9 mouse cellular contexts compared by ENCODE assay signal in the genomic region with DNA sequence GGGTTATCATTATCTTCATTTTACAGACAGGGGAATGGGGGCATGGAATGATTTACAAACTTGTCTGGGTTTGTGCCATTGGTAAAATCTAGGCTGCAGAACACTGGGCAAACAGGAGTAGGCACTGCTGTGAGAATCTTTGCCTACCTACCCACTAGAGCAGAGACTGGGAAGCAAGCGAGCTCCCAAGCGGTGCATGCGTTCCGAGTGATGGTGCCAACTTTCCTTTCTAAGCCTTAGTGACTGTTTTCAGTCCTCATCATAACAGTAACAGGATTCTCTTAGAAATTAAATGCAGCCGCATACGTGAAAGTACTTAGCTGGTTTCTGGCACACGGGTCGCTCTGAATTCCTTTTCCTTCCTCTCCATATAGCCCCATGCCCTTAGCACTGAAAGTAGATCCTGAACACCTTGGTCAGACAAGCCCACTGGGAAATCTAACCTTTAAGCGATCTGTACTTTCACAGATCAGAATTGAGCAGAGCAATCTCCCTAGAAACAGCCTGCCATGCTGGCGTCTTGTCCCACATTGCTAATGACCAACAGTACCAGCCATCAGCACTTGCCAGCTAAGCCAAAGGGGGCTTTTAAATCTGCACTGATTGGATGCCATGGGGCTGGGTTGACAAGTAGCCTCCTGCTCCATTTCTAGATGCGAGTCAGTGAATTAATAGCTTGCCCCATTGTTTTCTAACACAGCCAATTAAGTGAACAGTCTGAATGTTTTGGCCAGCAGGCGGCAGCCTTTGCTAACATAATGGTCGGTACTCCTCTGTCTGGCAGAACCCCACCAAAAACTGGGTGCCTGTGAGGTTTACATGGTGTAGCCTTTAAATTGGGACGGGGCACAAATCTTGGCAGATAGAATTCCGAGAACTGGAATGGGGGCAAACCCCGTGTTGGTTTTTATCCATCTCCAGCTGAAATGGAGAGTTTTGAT. TPM values are rescaled to one million over a fixed set of nuclear protein-coding genes. Genes with fewer than 3 reads are reported as not detected.
DNase-seq lines count a peak whose midpoint lies in the region; ATAC-seq and TF ChIP-seq lines count a peak whose summit lies in the region.
"Had no signal": no experiment of that assay in that cellular context is flagged by ENCODE, and none has a peak within 500 bp of the region (broad histone marks: within the 10 kb centered on the region; RNA-seq: fewer than 3 reads in every experiment).

No protein-coding gene starts in this region.

- H3K9me3 ChIP-seq in E14TG2a.4 (ENCODE audit: low read length): no peaks in the 10 kb centered on the region
- no peaks in the 10 kb centered on the region for H3K9me3 ChIP-seq in forebrain, embryonic 16.5 days (ENCODE audit: control insufficient read depth, low read length)
- H3K9me3 ChIP-seq in lung, embryonic 14.5 days (ENCODE audit: low read depth, low read length): no peaks in the 10 kb centered on the region

- intact Hi-C loops in heart, postnatal 25 days (cut with DNase I): loop anchor here (2.0 to 10.0 kb wide), 7 partner anchors 348 to 866 kb away; no protein-coding TSS in a partner anchor

- peak overlapping the region; percentile 62 for H3K9ac ChIP-seq in forebrain, embryonic 16.5 days (replicated peaks; ENCODE audit: low read depth, low read length)
- H3K9ac ChIP-seq in lung, embryonic 14.5 days: no peak overlapping the region

- H3K36me3 ChIP-seq in E14TG2a.4 (ENCODE audit: insufficient read depth, low read length): no peaks in the 10 kb centered on the region
- H3K36me3 ChIP-seq in forebrain, embryonic 16.5 days (ENCODE audit: control insufficient read depth, insufficient read depth): no peaks in the 10 kb centered on the region
- no peaks in the 10 kb centered on the region for H3K36me3 ChIP-seq in lung, embryonic 14.5 days (ENCODE audit: insufficient read depth)

- TF ChIP-seq CTCF in E14TG2a.4 (conservative IDR thresholded peaks at IDR 0.05; ENCODE audit: low read length): peak; percentile 87
- TF ChIP-seq CTCF in lung, embryonic 14.5 days (IDR thresholded peaks at IDR 0.05; ENCODE audit: low read depth): peak; percentile 93
- no peak for TF ChIP-seq CTCF in olfactory bulb, adult 2 months (IDR thresholded peaks at IDR 0.05; ENCODE audit: insufficient read depth, low read depth, low read length)

- ATAC-seq in cerebellum, adult (ENCODE audit: insufficient number of reproducible peaks, low FRiP score, low TSS enrichment): peak; percentile 87
- peak; percentile 95 for ATAC-seq in forebrain, embryonic 16.5 days
- peak; percentile 77 for ATAC-seq in lung, embryonic 14.5 days (ENCODE audit: insufficient read depth)

- no peak overlapping the region for H3K4me3 ChIP-seq in E14TG2a.4 (replicated peaks; ENCODE audit: low read length)
- H3K4me3 ChIP-seq in forebrain, embryonic 16.5 days (replicated peaks; ENCODE audit: low read length): peak overlapping the region; percentile 37
- H3K4me3 ChIP-seq in lung, embryonic 14.5 days (ENCODE audit: low read depth, low read length): no peak overlapping the region
- H3K4me3 ChIP-seq in olfactory bulb, adult 2 months (ENCODE audit: insufficient read depth, low read depth, low read length): peak overlapping the region; percentile 27; the same call in 1 of the 2 replicates
- H3K4me3 ChIP-seq: erythroblast, embryonic 14.5 days had no signal

- H3K27ac ChIP-seq in forebrain, embryonic 16.5 days (ENCODE audit: low read length): peak overlapping the region; percentile 39
- H3K27ac ChIP-seq in lung, embryonic 14.5 days (ENCODE audit: low read depth): no peak overlapping the region
- H3K27ac ChIP-seq in olfactory bulb, adult 2 months (ENCODE audit: insufficient read depth, low read depth, low read length): no peak overlapping the region

- no peak for TF ChIP-seq POLR2A in olfactory bulb, adult 2 months (IDR thresholded peaks at IDR 0.05; ENCODE audit: insufficient read depth, low read depth, low read length)

- peak; percentile 77 for DNase-seq in heart, postnatal 25 days (ENCODE audit: low spot score)
- peak; percentile 95 for DNase-seq in layer of hippocampus, adult 11-12 months (ENCODE audit: low spot score)
- DNase-seq in lung, embryonic 14.5 days: peak; percentile 97
- peak; percentile 55 to 60 for DNase-seq in thymus, adult 18-20 months

- H3K4me2 ChIP-seq in forebrain, embryonic 16.5 days (ENCODE audit: low read length): peak overlapping the region; percentile 61
- peak overlapping the region; percentile 31 for H3K4me2 ChIP-seq in lung, embryonic 14.5 days

- H3K27me3 ChIP-seq in E14TG2a.4 (ENCODE audit: insufficient read depth, low read length): no peaks in the 10 kb centered on the region
- H3K27me3 ChIP-seq in forebrain, embryonic 16.5 days (replicated peaks; ENCODE audit: control insufficient read depth, insufficient read depth, low read length): no peaks in the 10 kb centered on the region
- H3K27me3 ChIP-seq in lung, embryonic 14.5 days (ENCODE audit: insufficient read depth, low read length): peaks cover 3% of the 10 kb centered on the region; the same call in 1 of the 2 replicates

- 27% methylated on average over 16 of the region's 16 CpGs for WGBS in forebrain, embryonic 16.5 days
- WGBS in lung, embryonic 14.5 days: 53% methylated on average over 16 of the region's 16 CpGs
- 20% methylated on average over 16 of the region's 16 CpGs for WGBS in olfactory bulb, adult 2 months

- 0 out of 2 replicates have a peak, but pooled peaks cover 6% of the 10 kb centered on the region for H3K4me1 ChIP-seq in E14TG2a.4 (replicated peaks; ENCODE audit: low read depth, low read length)
- H3K4me1 ChIP-seq in forebrain, embryonic 16.5 days (replicated peaks; ENCODE audit: control insufficient read depth, insufficient read depth, low read length): peaks cover 18% of the 10 kb centered on the region
- H3K4me1 ChIP-seq in lung, embryonic 14.5 days (ENCODE audit: insufficient read depth): no peaks in the 10 kb centered on the region
- H3K4me1 ChIP-seq in olfactory bulb, adult 2 months (ENCODE audit: control insufficient read depth, insufficient read depth, low read length): no peaks in the 10 kb centered on the region

RNA-seq across cellular contexts. Expression of gene Tyw5, which starts 21.7 kb away (rescaled TPM):
- polyA plus RNA-seq in forebrain, embryonic 16.5 days (2015; fragmentation: Nextera tagmentation; extraction: Ambion mirVana): 24.3 and 25.4 TPM in 2 replicates
- 1 to 10 TPM; 5.4 to 5.5 TPM for total RNA-seq in heart, postnatal 25 days (2021)
- polyA plus RNA-seq in lung, embryonic 14.5 days (2014; fragmentation: Nextera tagmentation; extraction: Ambion mirVana): 27.3 and 30.2 TPM in 2 replicates
- polyA plus RNA-seq in olfactory bulb, adult 2 months (2012; ENCODE audit: insufficient read depth, insufficient read length, low replicate concordance, missing spikeins): not detected in 2 replicates

RNA-seq across cellular contexts. Expression of gene Maip1, which starts 22.5 kb away (rescaled TPM):
- 17.7 and 18.8 TPM in 2 replicates for polyA plus RNA-seq in forebrain, embryonic 16.5 days (2015; fragmentation: Nextera tagmentation; extraction: Ambion mirVana)
- 10 to 100 TPM; 10.8 to 10.9 TPM for total RNA-seq in heart, postnatal 25 days (2021)
- 17.5 and 18.3 TPM in 2 replicates for polyA plus RNA-seq in lung, embryonic 14.5 days (2014; fragmentation: Nextera tagmentation; extraction: Ambion mirVana)
- polyA plus RNA-seq in olfactory bulb, adult 2 months (2012; ENCODE audit: insufficient read depth, insufficient read length, low replicate concordance, missing spikeins): not detected in 2 replicates

RNA-seq across cellular contexts. Expression of gene 1700066M21Rik, which starts 51.2 kb away (rescaled TPM):
- polyA plus RNA-seq in forebrain, embryonic 16.5 days (2015; fragmentation: Nextera tagmentation; extraction: Ambion mirVana): 32.6 and 40.8 TPM in 2 replicates
- total RNA-seq in heart, postnatal 25 days (2021): 1 to 10 TPM; 2.0 to 2.6 TPM
- 15.8 and 16.5 TPM in 2 replicates for polyA plus RNA-seq in lung, embryonic 14.5 days (2014; fragmentation: Nextera tagmentation; extraction: Ambion mirVana)
- polyA plus RNA-seq in olfactory bulb, adult 2 months (2012; ENCODE audit: insufficient read depth, insufficient read length, low replicate concordance, missing spikeins): not detected in 2 replicates

Comparison
In these comparisons a context has a peak if more than half of its experiments do, and no peak if none do; other contexts are left out.
1. H3K4me3 ChIP-seq: peak in forebrain, embryonic 16.5 days (single experiment) and olfactory bulb, adult 2 months (single experiment); none in E14TG2a.4 (single experiment) and lung, embryonic 14.5 days (single experiment).
2. RNA of gene Tyw5, which starts 21.7 kb away (polyA plus RNA-seq): 27.3 to 30.2 TPM in lung, embryonic 14.5 days and 24.3 to 25.4 TPM in forebrain, embryonic 16.5 days; not detected in olfactory bulb, adult 2 months; every median in the first group is over 10 times any median in the second.
3. Peak in every context shown above with its lines, with median percentiles within 50 percentile points of each other: ATAC-seq and DNase-seq.